Mouse (Mus musculus): ENCODE results near the gene Hivep2. TPM values are rescaled to one million over a fixed set of nuclear protein-coding genes. Genes with fewer than 3 reads are reported as not detected.

Hivep2 gene
- polyA plus RNA-seq (2015; fragmentation: Nextera tagmentation; extraction: Ambion mirVana) = 6.3 TPM in 2 replicates

- Histone ChIP-seq H3K4me3 (replicated peaks) (peak within 1 kb of the TSS; percentile 84), H3K9me3 (no peaks in the 10 kb centered on the region), H3K9ac (replicated peaks) (peak within 1 kb of the TSS; percentile 93), H3K36me3 (no peaks in the 10 kb centered on the region), H3K27ac (peak within 1 kb of the TSS; percentile 99), H3K4me1 (replicated peaks) (peaks cover 15% of the 10 kb centered on the region; the same call in 1 of the 2 replicates), H3K4me2 (replicated peaks) (peak within 1 kb of the TSS; percentile 96), H3K27me3 (peaks cover 17% of the 10 kb centered on the region)
- peak; percentile 46 for ATAC-seq
- WGBS = under 1% methylated on average over 45 of the region's 67 CpGs
These were observed at the start of gene Hivep2 for GRCm38 (mm10) chr10:13965974-13966829. Gene Hivep2 (plus strand): TSS chr10:13966075.

GRCm38 (mm10) chr10:13916645-13917342, 49.1 kb upstream of the Hivep2 start:
- Histone ChIP-seq H3K9me3 (no peaks in the 10 kb centered on the region), H3K27ac (peak overlapping the region; percentile 6; the same call in 1 of the 2 replicates), H3K27me3 (peaks cover 14% of the 10 kb centered on the region), H3K4me3 (replicated peaks) (no peak overlapping the region), H3K4me1 (replicated peaks) (peaks cover 11% of the 10 kb centered on the region), H3K4me2 (replicated peaks) (0 out of 2 replicates have a peak overlapping the region, but pooled peaks have one; percentile 9), H3K9ac (replicated peaks) (no peak overlapping the region), H3K36me3 (no peaks in the 10 kb centered on the region)
- ATAC-seq = peak; percentile 98
- 13% methylated on average over 12 of the region's 12 CpGs for WGBS

DNA sequence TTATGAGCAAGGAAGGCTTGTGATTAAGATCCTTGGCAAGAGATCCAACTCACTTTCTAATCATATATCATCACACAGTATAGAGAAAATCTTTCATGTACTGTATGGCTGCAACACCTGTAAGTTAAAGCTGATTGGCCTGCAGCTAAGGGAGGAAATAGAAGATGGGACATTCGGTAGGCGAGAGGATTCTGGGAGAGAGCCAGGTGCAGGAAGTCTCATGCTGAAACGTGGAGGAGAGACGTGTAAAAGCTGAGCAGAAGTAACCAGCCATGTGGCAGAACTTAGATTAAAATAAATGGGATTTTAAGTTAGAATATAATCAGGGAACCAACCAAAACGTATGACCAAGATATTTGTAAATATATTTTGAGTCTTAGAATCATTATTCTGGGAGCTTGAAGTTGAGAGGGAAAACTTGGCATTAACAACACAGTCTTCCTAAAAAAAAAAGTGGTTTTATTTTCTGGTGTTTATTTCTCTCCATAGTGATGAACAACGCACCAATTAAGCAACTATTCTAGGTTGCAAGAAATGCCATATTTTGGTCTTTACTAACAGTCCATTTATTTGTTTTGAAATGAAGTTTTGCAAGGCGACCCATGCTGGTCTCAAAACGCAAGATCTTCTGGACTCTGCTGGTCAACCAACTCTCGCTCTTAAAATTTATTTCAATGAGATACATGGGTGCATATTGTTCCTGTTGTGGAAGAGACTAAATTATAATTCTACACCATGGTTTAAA, 44.1 kb upstream of the Hivep2 start:
- ATAC-seq = no peak
- H3K9me3 ChIP-seq = no peaks in the 10 kb centered on the region
- no peak overlapping the region for H3K4me2 ChIP-seq (replicated peaks)
- H3K36me3 ChIP-seq = no peaks in the 10 kb centered on the region
- H3K9ac ChIP-seq (replicated peaks) = no peak overlapping the region
- WGBS = 89% methylated on average over 9 of the region's 9 CpGs
- H3K4me3 ChIP-seq (replicated peaks) = no peak overlapping the region
- peaks cover 3% of the 10 kb centered on the region for H3K4me1 ChIP-seq (replicated peaks)
- H3K27me3 ChIP-seq = peaks cover 14% of the 10 kb centered on the region
- H3K27ac ChIP-seq = no peak overlapping the region

DNA sequence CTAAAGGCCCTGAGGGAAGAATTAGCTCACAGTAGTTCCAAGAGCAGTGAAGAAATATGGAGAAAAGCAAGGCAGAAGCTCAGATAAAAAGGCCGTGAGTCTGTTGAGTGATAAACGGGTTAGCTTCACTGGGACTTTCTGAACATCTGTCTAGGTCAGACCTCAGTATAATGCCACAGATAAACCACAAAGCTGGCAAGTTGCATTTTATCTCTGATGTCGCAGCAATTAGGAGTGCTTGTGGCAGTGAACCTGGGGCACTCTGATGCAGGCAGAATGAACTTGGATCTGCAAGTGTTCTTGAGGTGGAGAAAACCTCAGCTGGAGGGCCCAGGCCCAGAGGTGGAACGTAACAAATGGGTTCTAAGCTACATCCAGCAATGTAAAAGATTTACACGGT, 36.6 kb upstream of the Hivep2 start:
- 78% methylated on average over 5 of the region's 5 CpGs for WGBS
- Histone ChIP-seq H3K9ac (replicated peaks) (no peak overlapping the region), H3K36me3 (no peaks in the 10 kb centered on the region), H3K4me1 (replicated peaks) (no peaks in the 10 kb centered on the region), H3K4me2 (replicated peaks) (no peak overlapping the region), H3K9me3 (no peaks in the 10 kb centered on the region), H3K4me3 (replicated peaks) (no peak overlapping the region), H3K27ac (no peak overlapping the region), H3K27me3 (no peaks in the 10 kb centered on the region)
- ATAC-seq = no peak

DNA sequence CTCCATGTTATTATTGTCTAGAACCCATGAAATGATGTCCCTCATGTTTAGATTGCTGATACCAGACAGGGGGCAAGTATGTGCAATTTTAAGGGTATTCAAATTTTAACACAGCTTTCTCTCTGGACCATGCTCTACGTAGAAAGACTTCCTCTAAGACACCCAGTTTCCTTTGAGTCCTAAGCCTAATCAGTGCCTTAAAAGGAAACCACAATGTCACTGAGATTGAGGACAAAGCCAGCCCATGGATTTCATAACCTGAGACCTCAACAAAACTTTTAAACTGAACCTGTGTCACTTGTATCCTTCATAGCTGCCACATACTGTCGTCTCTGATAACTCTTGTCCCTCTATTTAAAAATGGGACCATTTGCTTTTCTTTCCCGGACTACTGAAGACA, 33.7 kb upstream of the Hivep2 start:
- Histone ChIP-seq H3K4me2 (replicated peaks) (no peak overlapping the region), H3K4me3 (replicated peaks) (no peak overlapping the region), H3K27me3 (no peaks in the 10 kb centered on the region), H3K9ac (replicated peaks) (no peak overlapping the region), H3K4me1 (replicated peaks) (no peaks in the 10 kb centered on the region), H3K27ac (no peak overlapping the region), H3K9me3 (no peaks in the 10 kb centered on the region), H3K36me3 (no peaks in the 10 kb centered on the region)
- WGBS = 91% methylated on average over 3 of the region's 3 CpGs
- ATAC-seq = no peak

DNA sequence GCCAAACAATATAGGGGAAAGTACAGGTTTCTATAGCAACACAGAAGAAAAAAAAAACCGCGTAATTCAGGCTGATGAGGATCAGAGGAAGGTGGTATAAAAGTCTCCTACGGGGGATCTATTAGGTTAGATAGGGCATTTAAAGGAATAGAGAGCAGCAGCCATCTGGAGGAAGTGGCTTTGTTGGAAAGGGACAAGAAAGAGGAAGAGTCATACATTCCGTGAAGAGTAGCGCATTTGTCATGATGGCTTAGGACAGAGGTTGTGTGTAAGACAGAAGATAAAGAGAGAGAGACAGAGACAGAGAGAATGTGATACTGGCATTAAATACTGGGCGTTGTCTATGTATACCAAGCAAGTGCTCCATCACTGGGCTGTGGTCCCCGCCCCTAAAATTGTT, 32.6 kb upstream of the Hivep2 start:
- H3K4me2 ChIP-seq (replicated peaks) = no peak overlapping the region
- H3K4me1 ChIP-seq (replicated peaks) = no peaks in the 10 kb centered on the region
- H3K9me3 ChIP-seq = no peaks in the 10 kb centered on the region
- ATAC-seq = no peak
- H3K4me3 ChIP-seq (replicated peaks) = no peak overlapping the region
- H3K27me3 ChIP-seq = no peaks in the 10 kb centered on the region
- no peak overlapping the region for H3K27ac ChIP-seq
- 87% methylated on average over 7 of the region's 7 CpGs for WGBS
- H3K9ac ChIP-seq (replicated peaks) = no peak overlapping the region
- no peaks in the 10 kb centered on the region for H3K36me3 ChIP-seq

DNA sequence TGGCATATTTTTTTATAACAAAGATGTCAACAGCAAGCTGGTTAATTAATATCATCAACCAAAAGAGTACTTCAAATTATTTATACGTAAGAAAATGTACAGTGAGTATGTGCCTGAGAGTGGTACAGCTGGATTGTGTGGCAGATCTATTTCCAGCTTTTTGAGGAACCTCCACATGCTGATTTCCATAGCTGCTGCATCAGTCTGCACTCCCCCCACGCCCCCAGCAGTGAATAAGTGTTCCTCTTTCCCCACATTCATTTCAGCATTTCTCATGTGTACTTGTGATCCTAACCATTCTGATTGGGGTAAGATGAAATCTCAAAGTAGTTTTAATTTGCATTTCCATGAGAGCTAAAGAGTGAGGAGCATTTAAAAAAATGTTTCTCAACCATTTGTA, 30.2 kb upstream of the Hivep2 start:
- Histone ChIP-seq H3K36me3 (no peaks in the 10 kb centered on the region), H3K9ac (replicated peaks) (no peak overlapping the region), H3K9me3 (no peaks in the 10 kb centered on the region), H3K4me1 (replicated peaks) (no peaks in the 10 kb centered on the region), H3K27ac (no peak overlapping the region), H3K27me3 (no peaks in the 10 kb centered on the region), H3K4me3 (replicated peaks) (no peak overlapping the region), H3K4me2 (replicated peaks) (no peak overlapping the region)
- 83% methylated on average over 2 of the region's 2 CpGs for WGBS
- ATAC-seq = no peak

DNA sequence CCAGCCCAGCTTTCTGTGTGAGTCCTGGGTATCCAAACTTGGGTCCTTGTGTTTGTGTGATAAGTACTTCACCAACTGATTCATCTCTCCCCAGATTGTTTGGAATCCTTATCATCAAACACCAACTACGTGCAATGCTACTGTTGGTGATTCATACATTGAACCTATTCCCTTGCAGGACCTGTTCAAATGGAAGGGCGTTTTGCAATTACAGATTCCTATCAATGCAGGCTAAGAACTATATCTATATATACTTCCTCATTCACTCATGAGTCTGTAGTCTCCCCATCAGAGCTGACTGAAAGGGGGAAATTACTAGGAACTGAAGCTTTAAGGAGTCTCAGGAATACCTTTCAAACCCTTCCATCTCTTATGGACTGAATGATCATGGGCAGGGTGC, 24.5 kb upstream of the Hivep2 start:
- 95% methylated on average over 2 of the region's 2 CpGs for WGBS
- H3K36me3 ChIP-seq = no peaks in the 10 kb centered on the region
- H3K9ac ChIP-seq (replicated peaks) = no peak overlapping the region
- no peaks in the 10 kb centered on the region for H3K4me1 ChIP-seq (replicated peaks)
- H3K27ac ChIP-seq = no peak overlapping the region
- ATAC-seq = no peak
- no peak overlapping the region for H3K4me3 ChIP-seq (replicated peaks)
- no peak overlapping the region for H3K4me2 ChIP-seq (replicated peaks)
- no peaks in the 10 kb centered on the region for H3K9me3 ChIP-seq
- H3K27me3 ChIP-seq = no peaks in the 10 kb centered on the region

GRCm38 (mm10) chr10:13943706-13944105, 22.2 kb upstream of the Hivep2 start:
- 63% methylated on average over 3 of the region's 3 CpGs for WGBS
- H3K9me3 ChIP-seq = no peaks in the 10 kb centered on the region

DNA sequence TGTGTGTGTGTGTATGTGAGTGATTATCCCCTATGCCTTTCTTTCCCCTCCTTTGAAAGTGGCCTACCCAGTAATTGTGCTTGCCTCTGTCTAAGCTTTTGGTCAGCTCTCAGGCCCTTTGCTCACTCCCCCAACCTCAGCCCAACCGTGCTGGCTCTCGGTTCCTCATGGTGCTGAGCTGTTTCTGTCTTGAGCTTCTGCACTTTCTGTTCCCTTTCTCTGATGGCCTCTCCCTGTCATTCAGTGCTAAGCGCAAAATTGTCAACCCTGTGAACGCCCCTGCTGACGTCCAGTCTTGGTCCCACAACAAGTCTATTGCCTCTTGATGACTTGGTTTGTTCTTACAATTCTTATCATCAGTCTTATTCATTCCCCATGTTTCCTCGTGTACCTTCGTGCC, 19.4 kb upstream of the Hivep2 start:
- no peak for ATAC-seq
- no peak overlapping the region for H3K4me3 ChIP-seq (replicated peaks)

More at GRCm38 (mm10) chr10:13943706-13944105, 22.2 kb upstream of the Hivep2 start:
- Histone ChIP-seq H3K4me3 (replicated peaks) (no peak overlapping the region), H3K36me3 (no peaks in the 10 kb centered on the region), H3K27me3 (no peaks in the 10 kb centered on the region), H3K4me2 (replicated peaks) (no peak overlapping the region), H3K9ac (replicated peaks) (no peak overlapping the region), H3K27ac (no peak overlapping the region), H3K4me1 (replicated peaks) (no peaks in the 10 kb centered on the region)
- ATAC-seq = no peak

GRCm38 (mm10) chr10:13962965-13963364, 2.9 kb upstream of the Hivep2 start:
- H3K36me3 ChIP-seq = no peaks in the 10 kb centered on the region
- H3K4me1 ChIP-seq (replicated peaks) = peaks cover 8% of the 10 kb centered on the region; the same call in 1 of the 2 replicates
- no peak overlapping the region for H3K4me2 ChIP-seq (replicated peaks)
- no peak overlapping the region for H3K9ac ChIP-seq (replicated peaks)
- no peak overlapping the region for H3K4me3 ChIP-seq (replicated peaks)
- peaks cover 17% of the 10 kb centered on the region for H3K27me3 ChIP-seq
- no peaks in the 10 kb centered on the region for H3K9me3 ChIP-seq
- H3K27ac ChIP-seq = no peak overlapping the region
- WGBS = 62% methylated on average over 2 of the region's 2 CpGs
- no peak for ATAC-seq

More for the DNA sequence above, 19.4 kb upstream of the Hivep2 start:
- Histone ChIP-seq H3K4me2 (replicated peaks) (no peak overlapping the region), H3K4me1 (replicated peaks) (no peaks in the 10 kb centered on the region), H3K27ac (no peak overlapping the region), H3K36me3 (no peaks in the 10 kb centered on the region), H3K27me3 (no peaks in the 10 kb centered on the region), H3K9me3 (no peaks in the 10 kb centered on the region), H3K9ac (replicated peaks) (no peak overlapping the region)
- WGBS = 81% methylated on average over 7 of the region's 7 CpGs

Measured in midbrain, embryonic 13.5 days (tissue).